Mouse (Mus musculus): ENCODE results near the gene Adad2.

Gene Adad2

DNA sequence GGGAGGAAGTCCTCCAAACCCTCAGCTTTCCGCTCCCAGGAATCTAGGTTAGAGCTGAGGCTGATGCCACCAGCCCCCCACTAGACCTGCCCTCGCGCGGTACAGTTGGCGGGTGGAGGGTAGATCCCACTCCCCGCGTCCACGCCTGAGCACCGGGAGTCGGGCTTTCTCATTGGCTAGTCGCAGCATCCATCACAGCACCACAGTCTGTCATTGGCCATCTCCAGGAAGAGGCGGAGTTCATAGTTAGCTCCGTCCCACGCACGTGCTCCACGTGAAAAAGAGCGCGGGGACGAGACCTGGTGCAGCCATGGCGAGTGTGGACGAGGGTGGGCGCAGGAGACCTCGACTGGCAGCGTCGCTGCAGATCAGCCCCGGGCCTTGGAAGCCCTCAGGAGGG lies at the start of gene Adad2:
TSS of gene Adad2 (plus strand) at position 277 of the 400 bp plus-strand sequence.
- no peak for DNase-seq (ENCODE audit: low spot score in 2 of 2)

GRCm38 (mm10) chr8:119563849-119564251 lies 48.7 kb upstream of the Adad2 start:
- no peak for DNase-seq (ENCODE audit: low spot score in 2 of 2)

GRCm38 (mm10) chr8:119566367-119566766 lies 46.2 kb upstream of the Adad2 start:
- DNase-seq (ENCODE audit: low spot score in 2 of 2): no peak

- DNase-seq (ENCODE audit: low spot score in 2 of 2): no peak
These were observed 44.3 kb upstream of the Adad2 start for GRCm38 (mm10) chr8:119568251-119568650.

- DNase-seq (ENCODE audit: low spot score in 2 of 2): no peak
These were observed 43.6 kb upstream of the Adad2 start for GRCm38 (mm10) chr8:119568951-119569350.

GRCm38 (mm10) chr8:119569881-119570280 lies 42.7 kb upstream of the Adad2 start:
- no peak for DNase-seq (ENCODE audit: low spot score in 2 of 2)

DNA sequence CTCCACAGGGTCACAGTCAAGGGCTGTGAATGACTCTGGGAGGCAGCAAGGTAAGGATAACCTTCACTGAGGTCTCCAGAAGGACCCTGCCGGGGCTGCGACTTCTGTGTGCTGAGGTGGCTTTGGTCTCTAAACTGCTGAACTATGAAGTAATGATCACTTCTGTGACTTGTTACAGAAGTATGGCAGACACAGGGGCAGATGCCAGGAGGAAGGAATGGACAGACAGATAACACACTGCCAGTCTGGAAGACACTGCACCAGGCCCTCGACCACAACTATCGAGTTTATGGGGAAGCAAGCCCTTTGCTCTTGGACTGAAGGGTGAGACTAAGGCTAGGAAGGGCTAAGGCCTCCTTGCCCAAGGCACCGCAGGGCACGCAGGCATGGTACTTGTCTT lies 41.4 kb upstream of the Adad2 start:
- DNase-seq (ENCODE audit: low spot score in 2 of 2): no peak

DNA sequence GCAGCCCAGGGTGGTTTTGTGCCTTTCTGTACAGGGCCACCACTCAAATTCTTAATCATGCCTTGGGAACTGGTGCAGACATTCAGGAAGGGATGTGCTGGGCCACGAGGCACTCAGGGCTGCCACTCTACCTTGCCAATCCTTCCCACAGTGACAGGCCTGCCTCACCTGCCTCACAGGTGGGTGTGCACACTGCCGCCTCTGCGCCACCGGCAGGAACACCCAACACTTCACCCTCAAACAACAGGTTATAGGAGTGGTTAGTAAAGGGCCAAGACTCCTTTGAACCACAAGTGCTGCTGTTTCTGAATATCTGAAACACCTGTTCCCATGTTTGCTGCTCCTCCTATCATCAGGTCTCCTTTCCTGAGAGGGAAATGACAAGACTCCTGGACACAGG lies 40.1 kb upstream of the Adad2 start:
- no peak for DNase-seq (ENCODE audit: low spot score in 2 of 2)

- DNase-seq (ENCODE audit: low spot score in 2 of 2): peak; percentile 85 to 92
These were observed 37.8 kb upstream of the Adad2 start, which contains the start of the genes Hsdl1 and Dnaaf1 for GRCm38 (mm10) chr8:119574437-119575365. Gene Hsdl1 (minus strand): TSS chr8:119575183. Gene Dnaaf1 (plus strand): TSS chr8:119575235.

DNA sequence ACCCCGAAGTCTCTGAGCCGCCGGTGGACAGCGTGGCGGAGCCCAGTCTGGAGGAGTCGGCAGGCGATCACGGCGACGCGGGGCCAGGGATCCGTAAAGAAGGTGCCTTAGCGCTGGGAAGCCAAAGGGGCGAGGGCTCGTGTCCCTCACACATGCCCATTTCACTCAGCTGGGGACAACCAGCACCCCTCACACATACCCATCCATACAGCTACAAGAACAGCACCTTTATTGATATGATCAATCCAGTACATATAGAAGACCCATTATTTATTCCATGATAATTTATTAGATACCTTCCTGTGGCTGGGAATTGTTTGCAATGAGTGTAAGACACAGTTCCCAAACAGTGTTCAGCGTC lies 37.2 kb upstream of the Adad2 start:
- no peak for DNase-seq (ENCODE audit: low spot score in 2 of 2)

DNA sequence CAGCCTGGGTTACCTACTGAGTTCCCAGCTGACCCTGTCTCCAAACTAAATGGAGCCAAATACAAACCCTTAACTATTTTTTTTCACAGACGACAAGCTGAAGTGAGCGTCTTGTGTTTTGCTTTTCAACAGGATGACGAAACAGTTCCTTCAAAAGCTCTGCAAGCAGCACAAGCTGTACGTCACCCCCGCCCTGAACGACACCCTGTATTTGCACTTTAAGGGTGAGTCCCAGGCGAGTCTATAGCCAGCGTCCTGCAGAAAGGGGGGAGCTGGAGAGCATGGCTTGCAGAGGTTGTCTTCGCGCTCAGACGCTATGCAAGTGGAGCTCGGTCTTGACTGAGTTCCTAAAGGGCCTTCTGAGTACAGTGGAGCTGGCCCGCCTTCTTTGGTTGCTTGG lies 33.5 kb upstream of the Adad2 start:
- DNase-seq (ENCODE audit: low spot score in 2 of 2): no peak

DNA sequence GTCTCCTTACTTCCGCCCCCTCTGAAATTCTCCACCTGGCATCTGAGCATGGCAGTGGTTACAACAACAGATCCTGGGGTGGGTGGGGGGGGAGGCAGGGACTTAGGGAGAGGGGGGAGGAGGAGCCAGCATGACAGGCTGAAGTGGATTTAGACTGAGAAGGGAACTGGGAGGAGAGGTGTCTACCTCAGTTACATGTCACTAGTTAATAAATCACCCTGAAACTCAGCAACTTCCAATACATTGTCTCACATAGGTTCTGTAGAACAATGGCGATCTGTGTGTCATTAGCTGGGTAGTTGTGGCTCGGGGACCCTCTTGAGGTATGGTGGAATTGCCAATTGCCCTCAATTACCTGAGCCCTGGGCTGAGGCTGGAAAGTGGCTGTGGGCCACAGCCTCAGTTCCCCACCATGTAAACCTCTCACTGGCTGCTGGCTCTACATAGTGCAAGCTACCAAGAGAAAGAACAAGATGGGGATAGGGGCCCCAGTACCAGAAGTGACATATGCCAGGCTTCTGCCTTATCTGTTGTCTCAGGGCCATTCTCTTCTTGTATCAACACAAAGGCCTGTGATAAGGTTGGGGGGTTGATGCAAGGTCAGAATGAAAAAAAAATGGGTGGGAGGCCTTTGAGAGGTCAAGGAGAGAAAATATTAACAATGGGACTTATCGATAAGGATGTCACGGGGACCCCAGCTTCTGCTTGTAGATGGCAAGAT lies 31.9 kb upstream of the Adad2 start:
- no peak for DNase-seq (ENCODE audit: low spot score in 2 of 2)

- no peak for DNase-seq (ENCODE audit: low spot score in 2 of 2)
These were observed 26.6 kb upstream of the Adad2 start for GRCm38 (mm10) chr8:119585901-119586300.

DNA sequence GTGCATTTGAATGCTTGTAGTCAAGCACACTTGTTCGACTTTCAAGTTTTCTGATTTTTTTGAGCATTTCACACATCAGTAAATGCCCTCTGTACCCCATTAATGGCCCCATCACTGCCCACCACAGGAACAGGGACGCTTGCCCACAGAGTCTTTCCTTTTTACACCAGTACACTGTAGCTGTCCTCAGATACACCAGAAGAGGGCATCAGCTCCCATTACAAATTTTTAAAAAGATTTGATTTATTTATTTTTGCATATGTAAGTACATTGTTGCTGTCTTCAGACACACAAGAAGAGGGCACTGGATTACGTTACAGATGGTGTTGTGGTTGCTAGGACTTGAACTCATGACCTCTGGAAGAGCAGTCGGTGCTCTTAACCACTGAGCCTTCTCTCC lies 24.2 kb upstream of the Adad2 start:
- no peak for DNase-seq (ENCODE audit: low spot score in 2 of 2)

DNA sequence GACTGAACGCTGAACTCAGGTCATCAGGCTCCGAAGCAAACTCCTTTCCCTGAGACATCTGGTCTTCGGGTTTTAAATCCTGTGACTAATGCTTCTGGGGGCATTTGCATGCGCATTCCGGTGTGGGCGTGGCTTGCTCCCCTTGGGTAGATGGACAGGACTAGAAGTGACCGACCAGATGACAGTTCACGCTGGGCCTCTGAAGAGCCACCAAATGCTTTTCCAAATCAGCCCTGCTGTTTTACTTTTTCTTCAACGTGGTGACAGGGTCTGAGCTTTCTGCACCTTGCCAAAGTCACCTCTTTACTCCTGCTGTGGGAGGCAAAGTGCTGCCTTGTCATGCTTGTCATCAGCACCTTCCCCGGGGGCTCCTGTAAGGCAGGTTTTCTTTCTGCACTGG lies 23.7 kb upstream of the Adad2 start:
- no peak for DNase-seq (ENCODE audit: low spot score in 2 of 2)

- DNase-seq (ENCODE audit: low spot score in 2 of 2): no peak
These were observed 22.2 kb upstream of the Adad2 start for GRCm38 (mm10) chr8:119590348-119590747.

GRCm38 (mm10) chr8:119591456-119591855 lies 21.1 kb upstream of the Adad2 start:
- no peak for DNase-seq (ENCODE audit: low spot score in 2 of 2)

DNA sequence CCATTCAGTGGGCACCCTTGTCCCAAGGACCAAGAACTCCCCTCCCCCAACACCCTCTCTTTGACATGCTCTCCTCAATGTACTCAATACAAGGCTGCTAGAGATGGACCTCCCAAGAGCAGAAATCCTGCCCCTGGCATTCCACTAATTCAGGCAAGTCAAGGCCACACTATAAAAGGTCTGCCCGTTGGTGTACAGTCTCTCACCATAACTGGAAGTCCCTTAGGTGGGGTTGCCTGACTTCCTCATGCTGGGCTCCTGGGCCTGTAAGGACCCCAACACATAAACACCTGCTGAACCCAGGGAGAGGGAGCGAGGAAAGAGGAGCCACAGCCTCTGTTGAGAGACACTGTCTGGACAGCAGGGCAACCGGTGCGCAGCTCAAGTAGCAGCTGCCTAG lies 8.8 kb upstream of the Adad2 start:
- no peak for DNase-seq (ENCODE audit: low spot score in 2 of 2)

DNA sequence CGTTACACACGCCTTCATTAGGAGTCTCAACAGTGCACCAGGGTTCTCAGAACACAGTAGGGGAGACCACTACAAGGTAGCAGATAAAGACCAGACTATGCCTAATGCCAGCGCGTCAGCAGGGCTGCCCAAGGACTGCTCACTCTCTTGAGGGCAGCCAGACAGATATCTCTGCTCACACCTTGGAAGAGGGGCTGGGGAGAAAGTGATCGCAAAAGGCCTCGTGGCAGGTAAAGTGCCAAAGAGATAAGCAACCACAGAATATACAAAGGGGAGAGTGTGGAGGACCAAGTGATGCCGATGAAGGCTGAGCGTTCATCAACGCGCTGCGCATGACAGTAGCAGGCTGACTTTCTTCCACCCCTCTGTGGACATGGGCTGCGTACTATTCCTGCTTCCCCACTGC lies 8.1 kb upstream of the Adad2 start:
- no peak for DNase-seq (ENCODE audit: low spot score in 2 of 2)

DNA sequence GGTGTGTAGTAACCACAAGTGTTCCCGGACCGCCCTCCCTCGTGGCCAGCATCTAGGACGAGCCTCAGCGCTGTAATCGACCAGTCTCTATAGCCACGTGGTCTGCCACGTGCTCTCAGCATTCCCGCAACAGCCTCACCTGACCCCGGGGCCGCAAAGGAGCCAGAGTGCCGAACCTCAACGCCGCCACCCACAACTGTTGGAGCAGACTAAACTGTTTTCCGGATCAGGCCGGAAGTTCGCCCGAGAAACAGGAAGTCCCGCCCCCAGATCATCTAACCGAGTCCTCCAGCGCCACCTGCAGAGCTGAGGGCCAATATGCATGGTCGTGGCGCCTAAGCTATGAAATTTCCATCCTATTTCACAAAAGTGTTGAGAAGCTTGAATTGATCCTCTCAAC lies 7.6 kb upstream of the Adad2 start, which contains the start of gene Taf1c:
TSS of gene Taf1c (minus strand) at position 227 of the 400 bp plus-strand sequence.
- DNase-seq (ENCODE audit: low spot score in 2 of 2): peak; percentile 81 to 85

- DNase-seq (ENCODE audit: low spot score in 2 of 2): no peak
These were observed 6.3 kb upstream of the Adad2 start for GRCm38 (mm10) chr8:119606224-119606623.

DNA sequence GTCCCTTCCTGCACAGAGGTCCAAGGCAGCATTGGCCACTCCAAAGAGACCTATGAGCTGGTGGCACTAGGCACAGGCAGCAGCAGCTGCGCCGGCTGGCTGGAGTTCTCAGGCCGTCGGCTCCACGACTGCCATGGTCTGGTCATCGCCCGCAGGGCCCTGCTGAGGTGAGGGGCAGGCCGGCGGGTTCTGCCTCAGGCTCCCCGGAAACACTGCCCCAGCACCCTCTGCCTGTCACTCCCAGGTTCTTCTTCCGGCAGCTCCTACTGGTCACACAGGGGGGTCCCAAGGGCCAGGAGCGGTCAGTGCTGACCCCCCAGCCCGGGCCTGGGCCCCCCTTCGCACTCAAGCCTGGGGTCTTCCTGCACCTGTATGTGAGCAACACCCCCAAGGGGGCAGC lies 2.5 kb downstream of the Adad2 start:
- DNase-seq (ENCODE audit: low spot score in 2 of 2): no peak

DNA sequence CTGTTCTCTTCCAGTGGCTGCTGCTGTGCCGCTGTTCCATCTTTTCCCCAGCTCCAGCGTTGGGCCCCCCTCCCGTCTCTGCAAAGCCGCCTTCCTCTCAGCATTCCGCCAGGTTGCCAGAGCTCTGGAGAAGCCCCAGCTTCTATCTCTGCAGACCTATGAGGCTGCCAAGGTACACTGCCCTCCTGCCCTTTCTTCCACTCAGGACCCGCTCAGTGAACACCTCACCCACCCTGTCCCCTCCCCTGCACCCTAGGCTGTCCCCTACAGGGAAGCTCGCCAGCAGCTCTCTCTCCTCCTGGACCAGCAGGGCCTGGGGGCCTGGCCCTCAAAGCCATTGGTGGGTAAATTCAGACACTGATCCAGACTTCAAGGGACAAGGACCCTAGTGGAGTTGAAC lies 3.8 kb downstream of the Adad2 start:
- DNase-seq (ENCODE audit: low spot score in 2 of 2): no peak
